Mouse (Mus musculus) left cerebral cortex, postnatal 10 days (tissue): ENCODE data around the gene Gm20388. TPM values are rescaled to one million over a fixed set of nuclear protein-coding genes. Genes with fewer than 3 reads are reported as not detected.
A peak's percentile ranks its signal among the peaks of the same experiment; 100 is the strongest.

ENCODE experiments used
- DNase-seq, 2 experiments: peaks; one replicate each; pipeline ENCODE4 v3.0.0; 2021 to 2022; ENCODE audit warnings: low spot score in 2 of 2, mixed read lengths in 1 of 2; ENCODE audit errors: extremely low spot score in 1 of 2
- intact Hi-C: fragments of 180-260 bp; cut with DNase I; formaldehyde crosslinking; loops from one replicate; pipeline ENCODE4 v1.15.1; 2025
- total RNA-seq, 2 experiments: library from RNA; stranded (reverse); gene quantifications; 2 replicates each; pipeline ENCODE4 v1.2.3; 2021

The Gm20388 gene
- total RNA-seq, 2 experiments from 2014 or later: 4.4 to 9.0 TPM

DNA sequence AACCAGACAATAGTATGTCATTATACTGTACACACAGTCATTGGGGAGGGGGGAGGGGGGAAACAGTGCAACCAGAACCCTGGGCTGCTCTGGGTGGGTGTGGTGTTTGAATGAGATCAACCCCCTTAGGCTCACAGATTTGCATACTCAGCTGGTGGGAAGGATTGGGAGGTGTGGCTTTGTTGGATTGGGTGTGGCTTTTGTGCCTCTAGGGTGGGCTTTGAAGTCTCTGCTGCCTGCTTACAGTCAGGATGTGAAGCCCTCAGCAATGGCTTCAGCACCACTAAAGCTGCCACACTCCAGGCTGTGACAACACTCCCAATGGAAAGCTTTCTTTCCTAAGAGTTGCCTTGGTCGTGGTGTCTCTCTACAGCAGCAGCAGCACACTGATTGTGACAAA is 1976.9 kb downstream of the Gm20388 start:
- intact Hi-C loops: no loop called here

DNA sequence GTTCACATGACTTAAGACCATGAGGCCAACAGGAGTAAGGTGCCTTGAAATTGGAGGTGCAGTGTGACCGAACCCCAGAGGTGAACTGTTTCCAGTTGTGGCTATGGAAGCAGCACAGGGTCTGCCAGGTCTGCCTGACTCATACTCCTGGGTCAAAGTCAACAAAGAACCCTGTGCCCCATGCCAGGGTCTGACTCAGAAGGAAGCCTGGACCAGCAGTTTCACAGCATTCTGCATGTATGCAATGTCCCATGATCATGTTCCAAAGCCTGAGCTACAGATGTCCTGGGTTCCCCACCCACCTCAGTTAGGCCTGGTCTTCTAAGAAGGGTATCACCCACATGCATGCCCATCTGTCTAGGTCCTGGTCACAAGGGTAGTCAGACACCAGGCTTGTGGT is 1978.7 kb downstream of the Gm20388 start:
- DNase-seq: no peak
- intact Hi-C loops: no loop called here

More for the DNA sequence above, 1976.9 kb downstream of the Gm20388 start:
- no peak for DNase-seq

DNA sequence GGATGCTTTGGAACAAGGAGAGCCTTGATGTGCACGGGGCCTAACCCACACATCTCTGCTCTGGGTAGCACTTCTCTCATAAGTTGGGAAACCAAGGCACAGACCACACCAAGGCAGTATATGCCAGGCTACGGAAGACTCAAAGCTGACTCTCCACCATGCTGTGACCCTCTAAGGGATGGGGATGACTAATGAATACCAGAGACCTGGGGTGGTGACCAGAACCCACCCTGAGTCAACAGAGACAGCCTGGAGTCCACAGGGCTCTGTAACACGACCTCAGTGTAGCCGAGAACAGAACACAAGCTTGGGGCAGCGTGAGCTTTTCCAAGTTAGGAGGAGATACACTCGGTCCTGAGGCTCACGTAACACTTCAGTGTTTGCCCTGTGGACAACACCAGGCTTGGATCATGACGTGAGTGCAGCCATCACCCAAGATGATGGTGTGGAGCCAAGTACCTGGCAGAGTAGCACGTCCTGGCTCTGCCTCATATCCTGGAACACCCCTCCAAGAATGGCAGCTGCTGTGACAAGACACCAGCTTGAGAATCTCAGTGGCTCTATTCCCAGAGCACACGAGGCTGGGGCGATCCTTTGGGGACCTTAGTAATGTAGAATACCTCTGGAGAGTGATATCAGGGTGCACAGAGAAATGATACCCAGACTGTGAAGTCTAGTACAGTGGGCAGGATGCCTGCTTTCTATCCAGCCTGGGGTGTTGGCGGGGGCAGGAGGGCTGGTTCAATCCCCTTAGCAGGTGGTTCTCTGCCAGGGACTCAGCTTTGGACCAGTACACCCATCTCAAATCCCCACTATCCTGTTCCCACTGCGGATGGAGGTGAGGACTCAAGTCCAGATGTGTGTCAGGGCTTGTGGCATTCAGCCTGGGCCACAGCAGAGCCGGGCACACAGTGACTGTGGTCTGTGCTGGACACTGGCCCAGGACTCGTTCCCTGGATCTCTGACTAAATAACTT is 1979.5 kb downstream of the Gm20388 start:
- DNase-seq: no peak
- intact Hi-C loops: no loop called here

DNA sequence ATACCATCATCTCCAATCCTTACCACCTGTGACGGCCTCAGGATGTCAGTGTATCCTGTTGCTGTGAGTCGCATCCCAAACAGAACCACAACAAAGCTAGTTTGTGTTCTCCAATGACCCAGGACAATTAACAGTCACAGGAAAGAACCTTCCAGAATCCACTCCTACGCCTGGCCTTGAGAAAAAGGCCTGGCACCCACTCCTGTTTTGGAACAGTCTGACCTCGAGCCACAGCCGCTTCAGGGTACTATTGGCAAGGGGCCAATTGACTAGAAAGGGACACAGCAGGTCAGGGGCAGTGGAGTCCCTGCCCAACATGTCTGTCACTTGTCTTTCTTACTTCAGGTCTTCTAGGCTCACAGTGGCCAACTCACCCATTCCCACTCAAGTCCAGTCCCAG is 1982.2 kb downstream of the Gm20388 start:
- DNase-seq: no peak
- intact Hi-C loops: no loop called here

DNA sequence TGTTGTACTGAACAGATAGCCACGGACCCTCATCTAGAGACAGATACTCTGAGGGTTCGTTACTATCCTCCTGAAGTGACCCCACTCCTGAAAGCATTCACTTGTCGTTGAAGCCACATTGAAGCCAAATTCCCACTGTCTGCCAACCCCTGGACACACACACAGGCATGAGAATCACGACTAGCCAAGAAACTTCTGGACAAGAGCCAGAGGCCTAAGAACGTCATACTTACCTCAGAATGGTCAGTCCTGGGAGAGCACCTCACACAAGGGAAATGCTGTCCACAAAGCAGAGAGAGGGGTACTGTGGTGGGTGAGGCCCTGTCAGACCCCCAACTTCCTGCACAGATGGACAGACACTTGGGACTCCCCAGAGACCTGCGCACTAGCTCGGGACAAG is 1985.3 kb downstream of the Gm20388 start:
- no peak for DNase-seq
- intact Hi-C loops: no loop called here

DNA sequence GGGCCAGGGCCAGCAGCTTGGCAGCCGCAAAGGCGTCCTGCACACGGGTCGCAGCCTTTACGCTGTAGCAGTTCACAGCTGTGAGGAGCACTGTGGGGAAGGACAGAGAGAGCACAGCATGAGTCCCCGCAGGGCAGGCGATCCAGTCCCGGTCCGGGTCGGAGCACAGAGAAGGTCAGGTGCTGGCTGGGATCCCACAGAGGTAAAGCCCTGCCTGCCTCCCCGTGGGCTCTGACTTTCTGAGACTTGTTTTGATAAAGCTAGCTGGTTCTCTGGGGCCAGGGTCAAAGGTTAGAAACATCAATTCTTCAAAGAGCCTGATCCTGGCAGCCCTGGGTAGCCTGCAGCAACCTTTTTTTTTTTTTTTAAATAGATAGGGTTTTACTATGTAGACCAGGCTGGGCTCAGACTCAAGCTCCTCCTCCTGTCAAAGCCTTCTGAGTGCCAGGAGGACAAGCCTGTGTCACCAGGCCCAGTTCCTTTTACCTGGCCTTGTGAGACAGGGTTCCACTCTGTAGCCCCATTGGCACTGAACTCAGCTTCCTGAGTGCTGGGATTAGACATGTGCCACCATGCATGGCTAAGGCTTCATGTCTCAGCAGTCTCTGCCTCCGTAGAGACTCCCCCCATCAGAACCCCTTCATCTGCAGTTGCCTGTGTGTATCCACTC is 1986.0 kb downstream of the Gm20388 start:
- intact Hi-C loops: no loop called here
- DNase-seq: no peak

DNA sequence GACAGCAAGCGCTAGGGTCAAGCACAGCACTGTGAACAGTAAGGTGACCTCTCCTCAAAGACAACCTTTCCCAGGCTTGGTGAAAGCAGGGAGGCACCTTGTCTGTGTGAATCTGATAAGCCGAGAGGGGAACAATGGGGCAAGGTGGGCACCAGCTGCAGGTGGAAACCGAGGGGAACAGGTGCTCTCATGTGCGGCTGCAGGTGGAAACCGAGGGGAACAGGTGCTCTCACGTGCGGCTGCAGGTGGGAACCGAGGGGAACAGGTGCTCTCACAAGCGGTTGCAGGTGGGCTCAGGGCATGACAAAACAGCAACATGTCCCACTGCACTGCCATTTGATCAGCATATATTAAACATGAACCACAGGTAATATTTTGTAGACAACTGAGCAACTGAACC is 1986.6 kb downstream of the Gm20388 start:
- intact Hi-C loops: no loop called here
- no peak for DNase-seq

DNA sequence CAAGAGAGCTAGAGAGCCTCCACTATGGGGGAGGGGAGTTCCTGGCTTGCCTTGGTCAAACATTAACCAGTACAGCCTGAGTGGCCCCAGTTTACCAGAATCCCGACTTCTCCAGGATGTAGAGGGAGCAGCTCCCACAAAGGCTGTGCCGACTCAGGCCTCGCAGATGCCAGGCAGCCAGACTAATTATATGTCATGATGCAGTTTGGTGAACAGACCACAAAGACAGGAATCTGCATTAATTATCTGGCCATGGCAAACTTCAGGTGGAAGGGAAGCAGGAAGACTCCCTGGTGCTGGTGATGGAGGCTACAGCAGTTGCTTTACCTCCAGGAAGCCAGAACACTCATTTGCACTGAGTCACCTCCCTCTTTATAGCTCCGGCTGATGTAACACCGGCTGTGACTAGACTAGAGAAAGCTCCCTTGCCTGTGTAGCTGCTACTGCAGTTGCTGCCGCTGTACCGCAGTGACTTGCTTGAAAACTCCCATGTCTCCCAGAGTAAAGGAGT is 1987.3 kb downstream of the Gm20388 start:
- no peak for DNase-seq
- intact Hi-C loops: no loop called here

DNA sequence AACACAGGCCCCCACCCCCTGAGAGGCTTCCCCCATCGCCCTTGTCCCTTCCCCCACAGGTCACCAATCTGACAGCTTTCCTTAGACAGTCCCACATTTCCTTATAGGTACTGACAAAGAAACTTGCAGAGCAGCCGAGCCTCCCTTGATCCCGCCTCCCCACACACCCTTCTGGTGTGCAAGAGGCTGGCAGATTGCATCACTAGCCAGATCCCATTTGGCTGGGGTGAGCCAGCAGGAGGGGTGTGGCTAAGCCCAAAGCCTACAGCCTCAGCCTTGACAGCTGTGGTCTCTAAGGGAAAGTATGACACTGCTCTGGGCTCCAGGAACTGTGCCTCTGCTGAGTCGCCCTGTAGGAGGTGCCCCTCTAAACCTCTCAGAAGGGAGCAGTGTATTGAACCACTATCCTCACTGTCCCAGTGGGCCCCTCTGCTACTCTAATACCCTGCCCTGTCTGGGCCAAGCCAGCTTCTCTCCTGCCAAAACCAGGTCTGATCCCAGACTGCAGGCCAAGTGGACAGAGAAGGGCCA is 1987.8 kb downstream of the Gm20388 start:
- intact Hi-C loops: no loop called here
- DNase-seq: peak; percentile 54 to 79

DNA sequence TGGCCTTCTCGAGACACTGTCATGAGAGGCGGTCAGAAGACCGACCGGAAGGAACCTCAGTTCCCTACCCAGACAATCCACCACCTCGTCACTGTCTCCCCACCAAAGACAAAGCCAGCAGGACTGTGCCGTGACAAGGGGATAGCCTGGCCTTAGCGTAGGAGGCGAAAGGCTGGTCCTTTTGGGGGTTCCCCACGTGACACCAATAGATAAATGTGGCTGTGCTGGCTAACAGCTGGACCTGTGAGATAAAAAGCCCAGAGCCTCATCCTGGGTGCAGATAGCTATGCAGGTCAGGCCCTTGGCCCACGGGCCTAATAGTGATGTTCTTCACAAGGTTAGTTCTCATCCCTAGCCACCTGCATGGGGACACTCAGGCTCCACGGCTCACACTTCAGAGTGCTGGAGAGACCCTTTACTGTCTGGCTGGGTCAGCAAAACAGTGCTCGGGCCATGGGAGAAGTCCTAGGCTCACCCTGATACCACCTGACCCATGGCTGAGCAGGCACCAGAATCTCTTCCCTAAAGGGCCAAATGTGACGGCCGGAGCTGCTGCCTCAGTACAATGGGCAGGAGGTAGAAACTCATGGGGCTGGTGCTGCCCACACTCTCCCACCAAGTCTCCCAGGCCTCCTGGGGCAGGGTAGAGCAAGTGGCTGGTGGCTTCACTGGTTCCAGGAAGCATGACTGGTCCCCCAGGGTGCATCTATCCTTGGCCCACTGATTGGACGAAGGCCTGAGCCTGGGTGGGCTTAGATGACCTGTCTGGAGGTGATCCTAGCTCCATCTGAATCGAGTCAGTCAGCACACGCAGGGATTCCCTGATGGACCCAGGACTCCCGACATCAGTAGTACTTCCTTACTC is 1988.8 kb downstream of the Gm20388 start:
- intact Hi-C loops: no loop called here

DNA sequence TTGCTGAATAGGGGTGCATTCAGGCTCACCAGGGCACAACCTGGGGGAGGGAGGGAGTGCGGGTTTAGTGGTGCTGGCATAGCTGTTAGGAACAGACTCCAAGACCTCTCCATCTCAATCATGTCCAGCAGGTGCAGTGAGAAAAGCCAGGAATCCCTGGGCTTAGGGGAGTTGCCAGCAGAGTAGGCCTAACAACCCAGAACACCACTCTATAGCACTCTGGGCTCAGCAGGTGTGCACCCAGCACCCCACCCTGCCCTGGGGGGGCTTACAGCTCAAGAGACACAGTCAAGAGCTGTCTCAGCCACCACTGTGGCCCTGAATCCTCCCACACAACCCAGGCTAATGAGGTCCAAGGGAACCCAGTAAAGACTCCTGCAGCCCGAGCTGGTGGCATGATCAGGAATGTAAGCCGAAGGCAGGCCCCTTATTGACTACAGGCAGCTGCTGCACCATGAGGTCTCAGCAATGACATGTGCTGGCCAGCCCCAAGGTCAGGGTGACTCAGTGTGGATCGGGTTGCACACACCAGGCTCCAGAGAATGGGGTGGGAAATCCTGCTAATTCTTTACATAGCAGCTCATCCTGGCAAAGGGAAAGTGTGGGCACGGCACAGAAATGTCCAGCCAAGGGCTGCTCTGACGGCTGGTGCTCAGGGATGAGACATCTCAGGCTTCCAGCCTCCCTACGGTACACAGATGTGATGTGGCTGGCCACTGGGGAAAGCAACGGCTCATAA is 1991.0 kb downstream of the Gm20388 start:
- DNase-seq: no peak
- intact Hi-C loops: no loop called here

More for the DNA sequence above, 1988.8 kb downstream of the Gm20388 start:
- no peak for DNase-seq

DNA sequence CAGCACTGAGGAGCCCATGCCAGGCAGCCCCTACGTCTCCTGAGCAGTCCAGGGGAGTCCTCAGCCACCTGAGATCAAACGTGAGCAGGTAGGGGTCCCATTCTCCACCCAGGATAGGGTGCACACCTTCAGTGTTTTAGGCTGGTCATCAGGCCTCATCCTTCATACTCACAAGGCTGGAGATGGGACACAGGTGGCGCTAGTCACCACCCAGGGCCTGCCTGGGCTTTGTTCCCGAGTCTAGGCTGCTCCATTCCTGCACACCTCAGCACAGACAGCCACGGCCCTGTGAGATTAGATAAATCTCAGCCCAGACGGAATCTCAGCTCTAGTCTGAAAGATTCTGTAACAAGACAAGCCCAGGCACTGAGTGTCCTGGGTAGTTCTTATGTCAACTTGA is 1993.3 kb downstream of the Gm20388 start:
- intact Hi-C loops: no loop called here
- no peak for DNase-seq

DNA sequence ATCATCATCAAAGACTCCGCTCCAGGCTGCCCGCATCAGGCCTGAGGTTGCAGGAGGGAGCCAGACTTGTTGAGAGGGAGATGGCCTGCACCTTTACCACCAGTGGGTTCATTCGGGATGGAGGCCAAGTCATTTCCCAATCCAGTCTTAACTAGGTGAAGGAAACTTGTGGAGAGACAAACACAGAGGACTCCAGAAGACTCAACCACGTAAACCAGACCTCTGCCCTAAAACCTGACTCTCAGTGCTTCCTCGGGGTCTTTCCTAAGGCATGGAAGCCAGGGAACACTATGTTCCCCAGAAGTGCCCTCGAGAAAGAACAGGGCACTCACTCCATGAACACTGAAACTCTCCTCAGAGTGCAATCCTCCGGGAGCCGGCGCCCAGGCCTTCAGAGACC is 1994.4 kb downstream of the Gm20388 start:
- no peak for DNase-seq
- intact Hi-C loops: loop anchor here (5.0 kb wide), 1 partner anchor 33 kb away; no protein-coding TSS in a partner anchor

DNA sequence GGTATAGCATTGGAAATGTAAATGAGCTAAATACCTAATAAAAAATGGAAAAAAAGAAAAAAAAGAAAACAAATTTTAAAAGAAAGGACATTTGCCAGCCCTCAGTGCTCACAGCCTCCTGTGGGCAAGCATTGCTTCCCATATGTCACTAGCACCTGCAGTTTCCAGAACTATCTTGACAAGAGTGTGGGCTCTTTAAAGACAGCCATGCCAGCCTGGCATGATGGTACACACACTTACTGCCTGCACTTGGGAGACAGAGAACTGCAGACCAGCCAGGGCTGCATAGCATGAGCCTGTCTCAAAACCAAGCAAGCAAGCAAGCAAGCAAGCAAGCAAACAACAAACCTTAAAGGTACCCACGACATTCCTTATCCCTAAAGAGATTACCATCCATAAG is 1994.8 kb downstream of the Gm20388 start:
- DNase-seq: no peak
- intact Hi-C loops: loop anchor here (5.0 kb wide), 1 partner anchor 33 kb away; no protein-coding TSS in a partner anchor

DNA sequence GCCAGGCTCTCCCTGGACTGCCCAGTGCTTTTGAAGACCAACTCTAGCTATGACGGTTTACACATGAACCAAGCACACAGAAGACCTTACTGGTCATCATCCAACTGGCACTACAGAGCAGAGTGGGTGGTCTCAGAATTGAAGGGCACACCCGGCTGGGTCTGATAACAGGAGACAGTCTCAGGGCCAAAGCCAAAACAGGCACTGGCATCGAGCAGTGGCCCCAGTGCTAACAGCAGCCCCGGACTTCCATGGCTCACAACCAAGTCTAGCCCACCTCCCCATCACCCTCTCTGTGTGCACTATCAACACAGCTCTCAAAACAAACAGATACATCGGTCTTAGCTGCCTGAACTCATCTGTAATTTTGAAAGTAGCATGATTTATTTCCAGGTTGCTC is 1995.2 kb downstream of the Gm20388 start:
- intact Hi-C loops: loop anchor here (5.0 kb wide), 1 partner anchor 34 kb away; no protein-coding TSS in a partner anchor
- no peak for DNase-seq

DNA sequence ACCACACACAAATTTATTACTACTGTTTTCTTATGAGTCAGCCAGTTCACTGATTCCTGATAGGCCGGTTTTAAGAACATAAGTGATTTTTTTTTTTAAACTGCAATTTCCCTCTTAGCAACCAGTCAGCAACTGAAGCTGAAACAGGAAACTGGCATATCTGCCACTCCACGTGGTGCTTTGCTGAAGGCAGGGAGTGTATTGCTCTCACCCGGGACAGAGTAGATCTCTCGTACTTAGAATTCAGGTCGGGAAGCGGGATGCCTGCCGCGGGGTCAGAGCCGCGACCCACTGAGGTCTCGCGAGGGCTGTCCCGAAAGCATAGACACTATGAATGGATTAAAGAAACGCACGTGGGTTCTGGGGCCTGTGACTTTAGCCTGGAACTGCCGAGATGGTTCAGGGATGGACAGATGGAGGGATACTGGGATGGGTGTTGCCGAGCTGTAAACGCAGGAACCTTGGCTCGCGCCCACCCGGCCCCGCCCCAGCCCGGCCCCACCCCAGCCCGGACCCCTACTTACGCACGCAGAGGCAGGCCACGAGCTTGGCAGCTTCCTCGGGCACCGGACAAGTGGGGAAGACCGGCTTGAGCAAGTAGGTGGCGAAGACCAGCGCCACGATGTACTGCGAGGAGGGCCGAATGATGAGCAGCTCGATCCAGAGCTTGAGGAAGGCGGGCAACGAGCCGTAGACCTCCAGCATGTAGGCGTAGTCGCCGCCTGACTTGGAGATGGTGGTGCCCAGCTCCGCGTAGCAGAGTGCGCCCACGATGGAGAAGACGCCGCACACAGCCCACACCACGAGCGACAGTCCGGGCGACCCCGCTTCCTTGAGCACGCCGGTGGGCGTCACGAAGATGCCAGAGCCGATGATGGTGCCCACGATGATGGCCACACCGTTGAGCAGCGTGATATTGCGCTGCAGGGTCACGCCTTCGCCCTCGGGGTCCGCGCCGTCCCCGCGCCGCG is 1996.2 kb downstream of the Gm20388 start:
- intact Hi-C loops: loop anchor here (5.0 kb wide), 1 partner anchor 35 kb away; no protein-coding TSS in a partner anchor
- peak in 1 of 2 experiments; percentile 65 for DNase-seq
